Mouse (Mus musculus): ENCODE measurements at regions not wholly inside any gene's neighbourhood (a gene's known extent, or its start where the extent isn't known, plus 50 kb on each side); places are given as distances from the start of the nearest gene placed in this dataset.

DNA sequence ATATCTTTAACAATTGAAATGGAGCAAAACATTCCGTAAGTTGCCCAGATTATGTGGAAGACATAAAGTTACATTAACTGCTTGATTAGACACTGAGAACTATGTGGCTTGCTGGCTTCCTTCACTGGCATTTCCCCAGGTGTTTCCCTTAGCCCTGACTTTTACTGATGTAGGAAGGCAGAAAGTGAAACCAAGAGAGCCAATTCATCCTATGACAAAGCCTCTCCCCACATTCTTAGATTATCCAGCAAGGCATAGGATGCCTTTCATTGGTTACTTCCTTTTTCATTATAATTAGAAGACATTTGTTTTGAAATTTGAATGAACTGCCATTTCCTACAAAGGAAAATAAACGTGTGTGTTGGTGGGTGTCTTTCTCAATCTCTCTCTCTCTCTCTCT, 72.1 kb downstream of the Cdc42ep3 start:
- Histone ChIP-seq H3K27me3 (ENCODE audit: control insufficient read depth, insufficient read depth, low read length) (no peaks in the 10 kb centered on the region), H3K9me3 (ENCODE audit: control insufficient read depth, low read length) (no peaks in the 10 kb centered on the region), H3K4me2 (no peak overlapping the region), H3K4me1 (ENCODE audit: control insufficient read depth, insufficient read depth, low read length) (0 out of 2 replicates have a peak, but pooled peaks cover 2% of the 10 kb centered on the region), H3K9ac (ENCODE audit: low read length) (no peak overlapping the region), H3K36me3 (ENCODE audit: control insufficient read depth, insufficient read depth, low read length) (no peaks in the 10 kb centered on the region), H3K4me3 (ENCODE audit: low read depth, low read length) (no peak overlapping the region), H3K27ac (ENCODE audit: low read depth, low read length) (no peak overlapping the region)
- 62% methylated on average over 2 of the region's 2 CpGs for WGBS
- DNase-seq (ENCODE audit: low spot score, missing footprints) (no peak), ATAC-seq (ENCODE audit: low FRiP score) (no peak)

GRCm38 (mm10) chr17:79273551-79273950, 81.3 kb downstream of the Cdc42ep3 start:
- WGBS, result 86% methylated on average over 8 of the region's 8 CpGs
- H3K27ac ChIP-seq (ENCODE audit: low read depth, low read length), result no peak overlapping the region
- H3K9me3 ChIP-seq (ENCODE audit: control insufficient read depth, low read length), result no peaks in the 10 kb centered on the region

DNA sequence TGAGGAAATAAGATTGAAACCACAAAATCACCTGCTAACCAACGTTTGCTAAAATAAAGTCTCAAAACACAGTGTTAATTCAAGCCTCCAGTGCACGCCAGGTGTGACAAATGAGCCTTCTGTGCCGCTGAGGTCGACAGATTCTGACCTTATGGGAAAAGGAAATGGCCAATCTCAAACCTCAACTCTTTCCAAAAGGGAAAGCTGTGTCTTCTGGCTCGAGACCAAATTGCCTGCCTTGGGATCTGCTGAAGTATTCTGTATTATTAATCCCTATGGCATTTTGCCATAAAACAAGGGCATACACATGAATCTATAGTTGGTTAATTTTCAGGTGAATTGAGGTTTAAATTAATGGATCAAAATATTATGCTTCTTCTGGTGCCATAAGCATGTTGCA, 95.2 kb downstream of the Cdc42ep3 start:
- 79% methylated on average over 5 of the region's 5 CpGs for WGBS
- Histone ChIP-seq H3K4me1 (ENCODE audit: control insufficient read depth, insufficient read depth, low read length) (no peaks in the 10 kb centered on the region), H3K27ac (ENCODE audit: low read depth, low read length) (no peak overlapping the region), H3K27me3 (ENCODE audit: control insufficient read depth, insufficient read depth, low read length) (no peaks in the 10 kb centered on the region), H3K9ac (ENCODE audit: low read length) (no peak overlapping the region), H3K36me3 (ENCODE audit: control insufficient read depth, insufficient read depth, low read length) (no peaks in the 10 kb centered on the region), H3K4me3 (ENCODE audit: low read depth, low read length) (no peak overlapping the region), H3K4me2 (no peak overlapping the region), H3K9me3 (ENCODE audit: control insufficient read depth, low read length) (no peaks in the 10 kb centered on the region)
- no peak for DNase-seq (ENCODE audit: low spot score, missing footprints)
- no peak for ATAC-seq (ENCODE audit: low FRiP score)

More at GRCm38 (mm10) chr17:79273551-79273950, 81.3 kb downstream of the Cdc42ep3 start:
- H3K9ac ChIP-seq (ENCODE audit: low read length), result no peak overlapping the region
- H3K27me3 ChIP-seq (ENCODE audit: control insufficient read depth, insufficient read depth, low read length), result no peaks in the 10 kb centered on the region
- no peak for ATAC-seq (ENCODE audit: low FRiP score)
- DNase-seq (ENCODE audit: low spot score, missing footprints), result no peak
- H3K4me2 ChIP-seq, result no peak overlapping the region
- H3K4me1 ChIP-seq (ENCODE audit: control insufficient read depth, insufficient read depth, low read length), result no peaks in the 10 kb centered on the region
- H3K36me3 ChIP-seq (ENCODE audit: control insufficient read depth, insufficient read depth, low read length), result no peaks in the 10 kb centered on the region
- no peak overlapping the region for H3K4me3 ChIP-seq (ENCODE audit: low read depth, low read length)

GRCm38 (mm10) chr17:79246962-79247902, 107.7 kb downstream of the Cdc42ep3 start:
- Histone ChIP-seq H3K27me3 (ENCODE audit: control insufficient read depth, insufficient read depth, low read length) (no peaks in the 10 kb centered on the region), H3K9me3 (ENCODE audit: control insufficient read depth, low read length) (no peaks in the 10 kb centered on the region), H3K4me2 (no peak overlapping the region), H3K4me1 (ENCODE audit: control insufficient read depth, insufficient read depth, low read length) (no peaks in the 10 kb centered on the region), H3K36me3 (ENCODE audit: control insufficient read depth, insufficient read depth, low read length) (no peaks in the 10 kb centered on the region), H3K9ac (ENCODE audit: low read length) (no peak overlapping the region), H3K4me3 (ENCODE audit: low read depth, low read length) (no peak overlapping the region), H3K27ac (ENCODE audit: low read depth, low read length) (no peak overlapping the region)
- 82% methylated on average over 9 of the region's 9 CpGs for WGBS
- DNase-seq (ENCODE audit: low spot score, missing footprints), result no peak
- no peak for ATAC-seq (ENCODE audit: low FRiP score)

DNA sequence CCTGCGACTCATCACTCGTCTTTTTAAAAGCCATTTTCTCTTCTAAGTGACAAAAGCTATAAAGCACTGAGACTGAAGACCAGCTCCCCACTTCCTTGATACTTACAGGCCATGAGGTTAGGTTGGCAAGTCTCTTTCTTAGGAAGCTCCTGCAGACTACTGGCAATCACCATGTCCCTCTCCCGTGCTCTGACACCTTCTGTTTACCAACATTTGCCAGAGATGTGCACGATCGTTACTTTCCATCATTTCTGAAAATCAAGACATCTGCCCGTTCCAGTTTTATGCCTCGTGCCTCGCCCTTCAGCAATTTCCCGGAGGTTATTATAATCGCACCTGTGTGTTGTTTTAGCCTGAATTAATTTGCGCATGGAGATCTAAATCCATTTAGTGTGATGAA, 110.8 kb downstream of the Cdc42ep3 start:
- no peaks in the 10 kb centered on the region for H3K27me3 ChIP-seq (ENCODE audit: control insufficient read depth, insufficient read depth, low read length)
- DNase-seq (ENCODE audit: low spot score, missing footprints), result no peak
- WGBS, result 88% methylated on average over 11 of the region's 11 CpGs

GRCm38 (mm10) chr17:79243426-79243825, 111.5 kb downstream of the Cdc42ep3 start:
- no peak overlapping the region for H3K4me3 ChIP-seq (ENCODE audit: low read depth, low read length)
- no peaks in the 10 kb centered on the region for H3K4me1 ChIP-seq (ENCODE audit: control insufficient read depth, insufficient read depth, low read length)
- ATAC-seq (ENCODE audit: low FRiP score) (no peak), DNase-seq (ENCODE audit: low spot score, missing footprints) (no peak)
- 95% methylated on average over 2 of the region's 2 CpGs for WGBS
- no peaks in the 10 kb centered on the region for H3K27me3 ChIP-seq (ENCODE audit: control insufficient read depth, insufficient read depth, low read length)
- H3K27ac ChIP-seq (ENCODE audit: low read depth, low read length), result no peak overlapping the region
- no peak overlapping the region for H3K4me2 ChIP-seq
- H3K9me3 ChIP-seq (ENCODE audit: control insufficient read depth, low read length), result no peaks in the 10 kb centered on the region
- H3K9ac ChIP-seq (ENCODE audit: low read length), result no peak overlapping the region
- no peaks in the 10 kb centered on the region for H3K36me3 ChIP-seq (ENCODE audit: control insufficient read depth, insufficient read depth, low read length)

More for the DNA sequence above, 110.8 kb downstream of the Cdc42ep3 start:
- Histone ChIP-seq H3K36me3 (ENCODE audit: control insufficient read depth, insufficient read depth, low read length) (no peaks in the 10 kb centered on the region), H3K4me1 (ENCODE audit: control insufficient read depth, insufficient read depth, low read length) (no peaks in the 10 kb centered on the region), H3K9me3 (ENCODE audit: control insufficient read depth, low read length) (no peaks in the 10 kb centered on the region), H3K9ac (ENCODE audit: low read length) (no peak overlapping the region), H3K27ac (ENCODE audit: low read depth, low read length) (no peak overlapping the region), H3K4me3 (ENCODE audit: low read depth, low read length) (no peak overlapping the region), H3K4me2 (no peak overlapping the region)
- ATAC-seq (ENCODE audit: low FRiP score), result no peak

DNA sequence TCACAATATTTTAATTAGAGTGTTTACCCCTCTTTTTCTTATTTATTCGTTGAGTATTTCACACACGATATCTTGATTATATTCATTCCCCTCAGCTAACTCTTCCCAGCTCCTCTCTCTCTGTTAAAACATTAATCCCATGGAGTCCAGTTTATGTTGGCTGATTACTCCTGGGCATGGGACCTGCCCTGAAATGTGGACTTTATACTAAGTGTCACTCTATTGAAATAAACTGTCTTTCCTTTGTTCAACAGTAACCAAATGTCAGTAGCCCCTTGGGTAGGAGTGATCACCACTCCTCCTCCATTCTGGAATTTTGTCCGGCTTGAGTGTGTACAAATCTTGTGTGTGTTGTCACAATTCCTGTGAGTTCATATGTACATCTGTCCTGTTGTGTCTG, 113.4 kb downstream of the Cdc42ep3 start:
- Histone ChIP-seq H3K9ac (ENCODE audit: low read length) (no peak overlapping the region), H3K4me1 (ENCODE audit: control insufficient read depth, insufficient read depth, low read length) (no peaks in the 10 kb centered on the region), H3K9me3 (ENCODE audit: control insufficient read depth, low read length) (no peaks in the 10 kb centered on the region), H3K27me3 (ENCODE audit: control insufficient read depth, insufficient read depth, low read length) (no peaks in the 10 kb centered on the region), H3K27ac (ENCODE audit: low read depth, low read length) (no peak overlapping the region), H3K36me3 (ENCODE audit: control insufficient read depth, insufficient read depth, low read length) (no peaks in the 10 kb centered on the region), H3K4me2 (no peak overlapping the region), H3K4me3 (ENCODE audit: low read depth, low read length) (no peak overlapping the region)
- no peak for ATAC-seq (ENCODE audit: low FRiP score)
- DNase-seq (ENCODE audit: low spot score, missing footprints), result no peak
- WGBS, result 90% methylated on average over 3 of the region's 3 CpGs

DNA sequence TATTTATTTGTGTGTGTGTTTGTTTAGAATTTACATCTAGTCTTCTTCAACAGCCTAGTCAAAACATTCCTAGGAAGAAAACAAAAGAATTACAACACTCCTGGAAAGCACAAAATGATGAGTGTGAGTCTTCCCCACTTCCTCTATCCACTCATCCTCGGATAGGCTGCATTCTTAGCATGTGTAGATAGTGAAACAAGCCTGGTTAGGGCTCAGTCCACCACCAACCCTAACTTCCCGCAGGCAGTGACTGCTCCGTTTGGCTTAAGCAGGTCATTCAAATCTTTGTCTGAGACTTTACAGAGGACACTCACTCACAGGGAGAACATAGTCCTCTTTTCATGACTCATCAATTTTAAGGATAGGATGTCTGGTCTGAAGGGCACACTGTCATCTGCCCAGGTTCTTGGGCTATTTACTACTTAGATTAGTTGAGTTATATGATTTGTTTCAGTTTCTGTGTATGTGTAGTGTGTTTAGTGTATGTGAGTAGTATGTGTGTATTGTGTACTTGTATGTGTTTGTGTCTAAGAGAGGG, 118.6 kb downstream of the Cdc42ep3 start:
- no peaks in the 10 kb centered on the region for H3K4me1 ChIP-seq (ENCODE audit: control insufficient read depth, insufficient read depth, low read length)
- ATAC-seq (ENCODE audit: low FRiP score) (no peak), DNase-seq (ENCODE audit: low spot score, missing footprints) (no peak)
- no peak overlapping the region for H3K9ac ChIP-seq (ENCODE audit: low read length)
- H3K36me3 ChIP-seq (ENCODE audit: control insufficient read depth, insufficient read depth, low read length), result no peaks in the 10 kb centered on the region
- H3K4me2 ChIP-seq, result no peak overlapping the region
- no peaks in the 10 kb centered on the region for H3K9me3 ChIP-seq (ENCODE audit: control insufficient read depth, low read length)
- 73% methylated on average over 3 of the region's 3 CpGs for WGBS
- no peak overlapping the region for H3K4me3 ChIP-seq (ENCODE audit: low read depth, low read length)
- H3K27me3 ChIP-seq (ENCODE audit: control insufficient read depth, insufficient read depth, low read length), result no peaks in the 10 kb centered on the region
- H3K27ac ChIP-seq (ENCODE audit: low read depth, low read length), result no peak overlapping the region

Measured in midbrain, embryonic 11.5 days (tissue).